Mouse (Mus musculus) heart, embryonic 11.5 days (tissue): Measurements from ENCODE around the gene Lrrc20. TPM values are rescaled to one million over a fixed set of nuclear protein-coding genes. Genes with fewer than 3 reads are reported as not detected.
"Not testable (repeated sequence)": the region's sequence is repeated elsewhere in the genome, so short reads cannot be mapped to it uniquely, and the experiment has no call there.

Experiments used
- ATAC-seq: fragments of 200-750 bp; cut with Nextera tagmentation; replicated peaks from 2 replicates; pipeline ENCODE4 v1.8.0; 2017; ENCODE audit warnings: moderate library complexity; ENCODE audit not compliant: insufficient number of reproducible peaks, low FRiP score, low TSS enrichment
- H3K27ac ChIP-seq: fragments of 300-500 bp; sonication (generic); 2 replicates; pipeline ENCODE4 v1.5.1; 2014; ENCODE audit warnings: mild to moderate bottlenecking, low read depth, low read length
- H3K27me3 ChIP-seq: fragments of 300-500 bp; sonication (generic); 2 replicates; pipeline ENCODE4 v1.6.1; 2014; ENCODE audit warnings: mild to moderate bottlenecking, low read length, mixed read lengths; ENCODE audit not compliant: control insufficient read depth, insufficient read depth
- H3K36me3 ChIP-seq: fragments of 300-500 bp; sonication (generic); 2 replicates; pipeline ENCODE4 v1.6.1; 2014; ENCODE audit warnings: mild to moderate bottlenecking, low read length, moderate library complexity, mixed read lengths; ENCODE audit not compliant: control insufficient read depth, insufficient read depth
- H3K4me1 ChIP-seq: fragments of 300-500 bp; sonication (generic); 2 replicates; pipeline ENCODE4 v1.6.1; 2014; ENCODE audit warnings: low read length; ENCODE audit not compliant: control insufficient read depth, insufficient read depth
- H3K4me2 ChIP-seq: fragments of 300-500 bp; sonication (generic); 2 replicates; pipeline ENCODE4 v1.6.1; 2014; ENCODE audit warnings: mild to moderate bottlenecking, moderate library complexity
- H3K4me3 ChIP-seq: fragments of 300-500 bp; sonication (generic); 2 replicates; pipeline ENCODE4 v1.5.1; 2014; ENCODE audit warnings: low read depth, low read length
- H3K9ac ChIP-seq: fragments of 300-500 bp; sonication (generic); 2 replicates; pipeline ENCODE4 v1.6.1; 2014; ENCODE audit warnings: mild to moderate bottlenecking, low read depth, low read length, moderate library complexity
- H3K9me3 ChIP-seq: fragments of 300-500 bp; sonication (generic); replicated peaks from 2 replicates; pipeline ENCODE4 v1.6.1; 2016; ENCODE audit warnings: low read length; ENCODE audit not compliant: control insufficient read depth
- WGBS: fragments of 180-500 bp; shearing (Covaris S2); extraction: QIAGEN DNeasy Blood & Tissue Kit; methylation state at CpG from one replicate; pipeline ENCODE4 v1.1.7; 2014; ENCODE audit not compliant: insufficient replicate concordance; 5-methylcytosine and 5-hydroxymethylcytosine counted together
- polyA plus RNA-seq: library from polyadenylated mRNA; unstranded; fragments of >200 nt; fragmentation: Nextera tagmentation; extraction: Ambion mirVana; gene quantifications from 2 replicates; pipeline ENCODE4 v1.2.1, GENCODE M21; 2014

The Lrrc20 gene
- polyA plus RNA-seq, 1 experiment from 2014 or later = 12.1 TPM

- Histone ChIP-seq H3K36me3 (no peaks in the 10 kb centered on the region), H3K27ac (no peak overlapping the region), H3K4me3 (no peak overlapping the region), H3K9ac (no peak overlapping the region), H3K27me3 (no peaks in the 10 kb centered on the region; the same call in 1 of the 2 replicates), H3K9me3 (no peaks in the 10 kb centered on the region), H3K4me2 (no peak overlapping the region), H3K4me1 (no peaks in the 10 kb centered on the region)
- no peak for ATAC-seq
- 64% methylated on average over 8 of the region's 8 CpGs for WGBS
Observed at GRCm38 (mm10) chr10:61610650-61611235, 135.1 kb downstream of the Lrrc20 start.

DNA sequence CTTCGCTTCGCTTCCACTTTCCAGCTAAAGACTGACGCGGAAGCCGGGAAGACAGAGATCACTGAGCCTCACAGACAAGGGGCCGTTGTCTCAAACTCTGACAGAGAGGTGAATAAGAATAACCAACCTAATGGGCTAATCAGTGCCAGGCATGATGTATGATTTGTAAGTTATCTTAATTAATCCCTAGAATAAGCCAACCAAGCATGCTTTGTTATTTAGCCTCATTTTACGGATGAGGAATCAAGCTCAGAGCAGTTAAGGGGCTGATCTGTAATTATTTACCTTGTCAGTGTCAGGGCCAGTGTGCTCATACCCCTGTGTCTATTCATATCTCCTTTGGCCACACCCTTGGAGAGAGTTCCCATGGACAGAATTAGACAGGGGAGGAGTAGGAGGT lies 138.7 kb downstream of the Lrrc20 start:
- no peak overlapping the region for H3K4me3 ChIP-seq
- ATAC-seq = no peak
- 91% methylated on average over 7 of the region's 7 CpGs for WGBS

GRCm38 (mm10) chr10:61618528-61618927 lies 142.9 kb downstream of the Lrrc20 start:
- Histone ChIP-seq H3K4me3 (no peak overlapping the region), H3K9ac (no peak overlapping the region), H3K36me3 (no peaks in the 10 kb centered on the region), H3K9me3 (no peaks in the 10 kb centered on the region), H3K4me1 (no peaks in the 10 kb centered on the region), H3K27me3 (no peaks in the 10 kb centered on the region), H3K27ac (no peak overlapping the region), H3K4me2 (no peak overlapping the region)
- ATAC-seq = no peak
- 78% methylated on average over 2 of the region's 2 CpGs for WGBS

More for the DNA sequence above, 138.7 kb downstream of the Lrrc20 start:
- Histone ChIP-seq H3K4me2 (no peak overlapping the region), H3K27ac (no peak overlapping the region), H3K36me3 (no peaks in the 10 kb centered on the region), H3K9ac (no peak overlapping the region), H3K9me3 (no peaks in the 10 kb centered on the region), H3K27me3 (no peaks in the 10 kb centered on the region; the same call in 1 of the 2 replicates), H3K4me1 (no peaks in the 10 kb centered on the region)

- no peaks in the 10 kb centered on the region for H3K9me3 ChIP-seq
- ATAC-seq = no peak
- H3K9ac ChIP-seq = no peak overlapping the region
- 60% methylated on average over 9 of the region's 9 CpGs for WGBS
- no peak overlapping the region for H3K4me3 ChIP-seq
- H3K36me3 ChIP-seq = no peaks in the 10 kb centered on the region
- H3K4me1 ChIP-seq = peaks cover 11% of the 10 kb centered on the region
- no peak overlapping the region for H3K4me2 ChIP-seq
- H3K27ac ChIP-seq = no peak overlapping the region
- H3K27me3 ChIP-seq = peaks cover 17% of the 10 kb centered on the region
Observed at GRCm38 (mm10) chr10:61621681-61622080, 146.1 kb downstream of the Lrrc20 start.

DNA sequence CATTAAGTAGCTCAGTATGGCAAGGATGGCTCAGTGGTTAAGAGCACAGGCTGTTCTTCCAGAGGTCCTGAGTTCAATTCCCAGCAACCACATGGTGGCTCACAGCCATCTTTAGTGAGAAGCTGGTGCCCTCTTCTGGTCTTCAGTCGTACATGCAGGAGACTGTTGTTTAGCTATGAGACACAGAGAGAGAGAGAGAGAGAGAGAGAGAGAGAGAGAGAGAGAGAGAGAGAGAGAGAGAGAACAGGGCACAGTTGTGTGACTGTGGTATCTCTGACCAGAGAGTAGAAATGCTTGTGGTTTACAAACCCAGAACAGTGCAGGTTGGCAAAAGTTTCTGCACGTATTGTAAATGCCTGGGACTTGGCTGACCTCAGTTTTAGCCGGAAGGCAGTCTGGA lies 148.3 kb downstream of the Lrrc20 start:
- ATAC-seq, H3K4me3 ChIP-seq, H3K4me2 ChIP-seq, H3K27ac ChIP-seq, H3K9me3 ChIP-seq, H3K9ac ChIP-seq, H3K36me3 ChIP-seq: not testable (repeated sequence)
- H3K4me1 ChIP-seq = peaks cover 18% of the 10 kb centered on the region
- peaks cover 17% of the 10 kb centered on the region for H3K27me3 ChIP-seq
- WGBS = 68% methylated on average over 3 of the region's 3 CpGs

- no peak for ATAC-seq
- Histone ChIP-seq H3K4me1 (peaks cover 18% of the 10 kb centered on the region), H3K4me2 (peak overlapping the region; percentile 83), H3K27me3 (peaks cover 17% of the 10 kb centered on the region), H3K27ac (no peak overlapping the region), H3K9ac (no peak overlapping the region), H3K4me3 (peak overlapping the region; percentile 47; the same call in 1 of the 2 replicates), H3K36me3 (no peaks in the 10 kb centered on the region), H3K9me3 (no peaks in the 10 kb centered on the region)
- WGBS = 25% methylated on average over 5 of the region's 5 CpGs
Observed at GRCm38 (mm10) chr10:61624771-61625170, 149.2 kb downstream of the Lrrc20 start.

DNA sequence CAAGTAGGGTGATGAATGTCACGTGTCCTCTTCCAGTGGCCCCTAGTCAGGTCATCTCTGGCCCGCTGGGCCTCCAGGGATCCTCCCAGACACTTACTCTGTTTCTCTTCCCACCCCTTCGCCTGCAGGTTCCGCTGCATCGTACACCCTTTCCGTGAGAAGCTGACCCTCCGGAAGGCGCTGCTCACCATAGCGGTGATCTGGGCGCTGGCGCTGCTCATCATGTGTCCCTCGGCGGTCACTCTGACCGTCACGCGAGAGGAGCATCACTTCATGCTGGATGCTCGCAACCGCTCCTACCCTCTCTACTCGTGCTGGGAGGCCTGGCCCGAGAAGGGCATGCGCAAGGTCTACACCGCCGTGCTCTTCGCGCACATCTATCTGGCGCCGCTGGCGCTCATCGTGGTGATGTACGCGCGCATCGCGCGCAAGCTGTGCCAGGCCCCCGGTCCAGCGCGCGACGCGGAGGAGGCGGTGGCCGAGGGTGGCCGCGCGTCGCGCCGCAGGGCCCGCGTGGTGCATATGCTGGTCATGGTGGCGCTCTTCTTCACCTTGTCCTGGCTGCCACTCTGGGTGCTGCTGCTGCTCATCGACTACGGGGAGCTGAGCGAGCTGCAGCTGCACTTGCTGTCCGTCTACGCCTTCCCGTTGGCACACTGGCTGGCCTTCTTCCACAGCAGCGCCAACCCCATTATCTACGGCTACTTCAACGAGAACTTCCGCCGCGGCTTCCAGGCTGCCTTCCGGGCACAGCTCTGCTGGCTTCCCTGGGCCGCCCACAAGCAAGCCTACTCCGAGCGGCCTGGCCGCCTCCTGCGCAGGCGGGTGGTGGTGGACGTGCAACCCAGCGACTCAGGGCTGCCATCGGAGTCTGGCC lies 150.0 kb downstream of the Lrrc20 start:
- Histone ChIP-seq H3K4me3 (peak overlapping the region; percentile 47), H3K27ac (no peak overlapping the region), H3K36me3 (no peaks in the 10 kb centered on the region), H3K9me3 (no peaks in the 10 kb centered on the region), H3K9ac (peak overlapping the region; percentile 59; the same call in 1 of the 2 replicates), H3K4me1 (peaks cover 18% of the 10 kb centered on the region), H3K27me3 (peaks cover 17% of the 10 kb centered on the region), H3K4me2 (peak overlapping the region; percentile 83)
- ATAC-seq = no peak
- WGBS = 3% methylated on average over 74 of the region's 74 CpGs

DNA sequence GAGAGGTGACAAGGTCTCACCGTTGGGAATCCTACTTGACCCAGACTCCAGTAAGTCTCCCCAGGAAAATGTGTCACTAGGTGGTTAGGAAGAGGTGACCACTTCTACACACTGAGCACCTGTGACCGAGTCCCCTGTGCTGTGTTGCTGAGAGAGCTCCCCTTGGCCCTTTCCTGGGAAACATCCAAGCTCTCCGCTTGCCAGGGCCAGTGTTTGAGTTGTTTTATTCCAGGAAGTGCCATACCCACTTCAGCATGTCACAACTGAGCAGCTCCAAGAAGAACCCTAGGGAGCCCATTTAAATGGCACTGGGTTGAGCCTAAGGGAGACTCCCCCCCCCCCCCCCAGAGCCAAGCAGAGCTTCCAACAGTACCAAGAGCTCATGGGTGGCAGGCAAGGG lies 150.9 kb downstream of the Lrrc20 start:
- no peak for ATAC-seq
- Histone ChIP-seq H3K9ac (no peak overlapping the region), H3K4me2 (no peak overlapping the region), H3K9me3 (no peaks in the 10 kb centered on the region), H3K27me3 (peaks cover 17% of the 10 kb centered on the region), H3K4me1 (peaks cover 18% of the 10 kb centered on the region), H3K4me3 (no peak overlapping the region), H3K36me3 (no peaks in the 10 kb centered on the region), H3K27ac (no peak overlapping the region)
- WGBS = 77% methylated on average over 3 of the region's 3 CpGs
